Mouse (Mus musculus) right cerebral cortex, adult 18-20 months (tissue): ENCODE measurements around the gene Tnfsf13.
A peak's percentile ranks its signal among the peaks of the same experiment; 100 is the strongest.
"Not testable (repeated sequence)": the region's sequence is repeated elsewhere in the genome, so short reads cannot be mapped to it uniquely, and the experiment has no call there.

ENCODE experiments used
- DNase-seq: peaks from one replicate; pipeline ENCODE4 v3.0.0; 2022; ENCODE audit warnings: mixed read lengths

The Tnfsf13 gene

GRCm38 (mm10) chr11:69685526-69686148, at the start of gene Tnfsf13:
Tnfsf13 (minus strand) TSS chr11:69685784.
- DNase-seq = peak; percentile 52

GRCm38 (mm10) chr11:69731408-69731807, 45.8 kb upstream of the Tnfsf13 start:
- not testable (repeated sequence) for DNase-seq

GRCm38 (mm10) chr11:69729063-69729462, 43.5 kb upstream of the Tnfsf13 start:
- DNase-seq = peak; percentile 17

GRCm38 (mm10) chr11:69725951-69726350, 40.4 kb upstream of the Tnfsf13 start:
- DNase-seq = no peak

- no peak for DNase-seq
These were observed 37.5 kb upstream of the Tnfsf13 start for GRCm38 (mm10) chr11:69723074-69723473.

GRCm38 (mm10) chr11:69720852-69721251, 35.3 kb upstream of the Tnfsf13 start:
- no peak for DNase-seq

GRCm38 (mm10) chr11:69719423-69719822, 33.8 kb upstream of the Tnfsf13 start:
- DNase-seq = no peak

- DNase-seq = no peak
These were observed 33.1 kb upstream of the Tnfsf13 start for GRCm38 (mm10) chr11:69718661-69719060.

GRCm38 (mm10) chr11:69716953-69717352, 31.4 kb upstream of the Tnfsf13 start:
- no peak for DNase-seq

- DNase-seq = no peak
These were observed 30.3 kb upstream of the Tnfsf13 start for GRCm38 (mm10) chr11:69715929-69716328.

- no peak for DNase-seq
These were observed 29.9 kb upstream of the Tnfsf13 start for GRCm38 (mm10) chr11:69715482-69715881.

GRCm38 (mm10) chr11:69714636-69715329, 29.2 kb upstream of the Tnfsf13 start:
- DNase-seq = no peak

GRCm38 (mm10) chr11:69712954-69713672, 27.5 kb upstream of the Tnfsf13 start:
- DNase-seq = no peak

- no peak for DNase-seq
These were observed 25.5 kb upstream of the Tnfsf13 start for GRCm38 (mm10) chr11:69711082-69711481.

- DNase-seq = no peak
These were observed 24.9 kb upstream of the Tnfsf13 start for GRCm38 (mm10) chr11:69710470-69710869.

GRCm38 (mm10) chr11:69709554-69710446, 24.2 kb upstream of the Tnfsf13 start:
- no peak for DNase-seq

GRCm38 (mm10) chr11:69708614-69709265, 23.2 kb upstream of the Tnfsf13 start:
- DNase-seq = no peak

- no peak for DNase-seq
These were observed 22.3 kb upstream of the Tnfsf13 start for GRCm38 (mm10) chr11:69707873-69708381.

- no peak for DNase-seq
These were observed 21.9 kb upstream of the Tnfsf13 start for GRCm38 (mm10) chr11:69707480-69707847.

- DNase-seq = peak; percentile 44
These were observed 21.3 kb upstream of the Tnfsf13 start for GRCm38 (mm10) chr11:69706775-69707479.

- no peak for DNase-seq
These were observed 19.0 kb upstream of the Tnfsf13 start for GRCm38 (mm10) chr11:69704613-69705010.
